Mouse (Mus musculus) activated CD4-positive, CD25-positive, alpha-beta regulatory T cell, adult 4 months (primary cell): ENCODE results near the gene Gm9268. TPM values are rescaled to one million over a fixed set of nuclear protein-coding genes. Genes with fewer than 3 reads are reported as not detected.
A peak's percentile ranks its signal among the peaks of the same experiment; 100 is the strongest.
"Not testable (repeated sequence)": the region's sequence is repeated elsewhere in the genome, so short reads cannot be mapped to it uniquely, and the experiment has no call there.

ENCODE experiments used
- ATAC-seq: one replicate; pipeline ENCODE4 v1.8.0; 2017
- polyA plus RNA-seq, 2 experiments: library from polyadenylated mRNA; unstranded; fragments of 100-300 nt; shearing (Covaris generic); gene quantifications; one replicate each; pipeline ENCODE4 v1.2.1; 2017

The Gm9268 gene
- not detected for polyA plus RNA-seq

DNA sequence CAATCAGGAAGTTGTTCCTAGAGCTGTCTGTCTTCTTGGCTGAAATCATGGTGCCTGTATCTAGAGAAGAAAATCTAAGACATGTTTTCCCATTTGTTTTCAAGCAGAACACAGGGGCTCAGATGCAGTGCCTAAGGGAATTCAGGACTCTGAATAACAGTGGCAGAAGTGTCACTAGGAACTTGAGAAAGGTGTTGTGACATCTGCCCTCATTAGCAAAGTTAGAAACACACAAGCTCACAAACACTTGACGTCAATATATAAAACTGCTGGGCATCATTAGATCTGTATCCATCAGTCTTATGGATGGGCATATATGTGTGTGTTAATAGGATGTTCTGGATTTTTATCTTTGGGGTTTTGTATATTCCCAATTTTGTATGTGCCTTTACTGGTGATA is at the start of gene Gm9268:
Gm9268 (plus strand) TSS at position 301 of the 400 bp plus-strand sequence.
- not testable (repeated sequence) for ATAC-seq

DNA sequence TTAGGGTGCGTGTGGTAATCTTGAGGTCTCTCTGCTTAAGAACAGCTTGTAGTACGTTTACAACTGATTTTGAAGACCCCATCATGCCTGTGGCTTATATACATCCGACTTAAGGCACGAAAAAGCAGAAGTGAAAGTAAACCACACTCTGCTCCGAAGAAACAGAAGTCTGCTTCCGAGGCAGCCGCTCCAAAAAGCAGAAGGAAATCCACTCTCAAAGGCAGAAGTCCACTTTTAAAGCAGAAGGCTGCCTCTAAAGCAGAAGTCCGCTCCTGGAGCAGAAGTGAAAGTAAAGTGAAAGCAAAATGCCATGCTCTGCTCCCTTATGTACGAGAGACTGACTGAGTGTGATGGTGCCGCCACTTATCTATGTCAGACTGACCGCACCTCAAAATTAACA is 38.5 kb upstream of the Gm9268 start:
- peak; percentile 28 for ATAC-seq

DNA sequence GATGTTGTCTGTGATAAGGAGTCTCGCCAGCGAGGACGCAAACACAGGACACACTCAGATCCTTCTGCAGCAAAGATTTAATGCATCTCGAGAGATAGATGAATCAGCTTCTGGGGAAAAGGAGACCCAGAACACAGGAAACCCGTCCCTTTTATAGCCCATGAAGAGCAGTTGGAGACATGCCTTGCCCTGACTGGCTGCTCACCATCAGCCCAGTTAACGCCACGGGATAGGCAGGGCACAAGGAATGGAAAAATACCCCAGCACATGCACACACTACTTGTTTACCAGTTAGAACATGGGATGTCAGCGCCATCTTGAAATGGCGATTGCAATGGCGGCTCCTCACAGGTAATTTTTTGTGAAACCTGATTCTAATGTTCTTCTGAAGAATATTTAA is 37.8 kb upstream of the Gm9268 start:
- no peak for ATAC-seq

DNA sequence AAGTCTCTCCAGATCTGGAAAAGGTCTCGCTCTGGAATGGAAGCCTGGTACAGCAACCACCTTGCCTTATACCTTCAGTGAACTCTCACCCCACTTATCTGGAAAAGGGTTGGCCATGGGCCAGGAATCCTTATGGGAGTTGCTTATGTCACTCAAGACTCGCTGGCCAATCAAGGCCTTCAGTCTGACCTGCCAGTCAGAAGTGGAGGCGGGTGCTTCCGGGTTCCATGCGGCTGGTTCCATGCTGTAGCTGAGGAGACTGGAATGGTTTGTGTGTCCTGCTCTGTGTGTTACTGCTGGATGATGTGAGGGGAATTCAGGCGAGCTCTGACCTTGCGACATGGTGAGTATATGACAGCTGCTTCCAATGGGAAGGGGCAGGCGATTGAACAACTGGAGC is 59.3 kb downstream of the Gm9268 start:
- no peak for ATAC-seq

Other genes starting within 250 kb of the Gm9268 start
- gene Vmn2r62, start 225.2 kb upstream of the Gm9268 start, polyA plus RNA-seq = not detected
- gene Gm2381, start 151.5 kb upstream of the Gm9268 start, polyA plus RNA-seq = under 1 TPM in 1 of 2 experiments, not detected in 1; 0.09 TPM
- under 1 TPM in 1 of 2 experiments, not detected in 1; 0.04 TPM for gene Vmn2r63, start 84.9 kb upstream of the Gm9268 start, polyA plus RNA-seq
- 1 to 10 TPM in 1 of 2 experiments, not detected in 1; 1.9 TPM for gene Zfp936, start 95.5 kb downstream of the Gm9268 start, polyA plus RNA-seq